9 mouse cellular contexts compared by ENCODE assay signal in genomic region chr4:105107943-105108640, GRCm38 (mm10). TPM values are rescaled to one million over a fixed set of nuclear protein-coding genes. Genes with fewer than 3 reads are reported as not detected.
DNase-seq lines count a peak whose midpoint lies in the region; ATAC-seq and TF ChIP-seq lines count a peak whose summit lies in the region.
"Had no signal": no experiment of that assay in that cellular context is flagged by ENCODE, and none has a peak within 500 bp of the region (broad histone marks: within the 10 kb centered on the region; RNA-seq: fewer than 3 reads in every experiment).

No protein-coding gene starts in this region.

- peak overlapping the region; percentile 46; the same call in 1 of the 2 replicates for H3K27ac ChIP-seq in layer of hippocampus, adult 2 months
- H3K27ac ChIP-seq in heart, postnatal 0 days (ENCODE audit: low read depth), result peak overlapping the region; percentile 99
- no peak overlapping the region for H3K27ac ChIP-seq in neural tube, embryonic 14.5 days (ENCODE audit: low read depth, low read length)

- 26% methylated on average over 12 of the region's 12 CpGs for WGBS in heart, postnatal 0 days
- 67% methylated on average over 12 of the region's 12 CpGs for WGBS in neural tube, embryonic 14.5 days

- intact Hi-C loops in gastrocnemius, postnatal 14 days (cut with DNase I; ENCODE audit: low total_unique reads), result no loop called here

- H3K9me3 ChIP-seq in heart, postnatal 0 days (replicated peaks; ENCODE audit: control insufficient read depth, low read length), result no peaks in the 10 kb centered on the region
- no peaks in the 10 kb centered on the region for H3K9me3 ChIP-seq in neural tube, embryonic 14.5 days (ENCODE audit: control insufficient read depth, low read length)

- H3K27me3 ChIP-seq in heart, postnatal 0 days (ENCODE audit: control insufficient read depth, insufficient read depth, low read length), result no peaks in the 10 kb centered on the region
- H3K27me3 ChIP-seq in neural tube, embryonic 14.5 days (ENCODE audit: control insufficient read depth, insufficient read depth, low read length), result no peaks in the 10 kb centered on the region

- peak overlapping the region; percentile 77 for H3K4me2 ChIP-seq in heart, postnatal 0 days (ENCODE audit: low read depth, low read length)
- peak overlapping the region; percentile 80; the same call in 1 of the 2 replicates for H3K4me2 ChIP-seq in neural tube, embryonic 14.5 days (ENCODE audit: low read depth, low read length)

- no peaks in the 10 kb centered on the region for H3K36me3 ChIP-seq in heart, postnatal 0 days (replicated peaks; ENCODE audit: control insufficient read depth, insufficient read depth, low read length)
- no peaks in the 10 kb centered on the region for H3K36me3 ChIP-seq in neural tube, embryonic 14.5 days (ENCODE audit: control insufficient read depth, insufficient read depth, low read length)

- peaks cover 26% of the 10 kb centered on the region; the same call in 1 of the 2 replicates for H3K4me1 ChIP-seq in heart, postnatal 0 days (ENCODE audit: control insufficient read depth, insufficient read depth)
- peaks cover 10% of the 10 kb centered on the region; the same call in 1 of the 2 replicates for H3K4me1 ChIP-seq in neural tube, embryonic 14.5 days (ENCODE audit: control insufficient read depth, insufficient read depth, low read length)

- peak overlapping the region; percentile 95 for H3K9ac ChIP-seq in heart, postnatal 0 days (replicated peaks; ENCODE audit: low read depth, low read length)
- H3K9ac ChIP-seq in neural tube, embryonic 14.5 days (replicated peaks; ENCODE audit: low read depth, low read length), result no peak overlapping the region

- no peak for DNase-seq in frontal cortex, postnatal 14 days (ENCODE audit: low spot score in 2 of 2)
- DNase-seq in layer of hippocampus, adult 2 months (ENCODE audit: low spot score in 2 of 2), result no peak
- no peak for DNase-seq in layer of hippocampus, adult 11-12 months (ENCODE audit: low spot score)
- no peak for DNase-seq in heart, postnatal 0 days (ENCODE audit: low spot score)
- no peak for DNase-seq in testis, postnatal 10 days (ENCODE audit: low spot score)
- no peak for DNase-seq in gastrocnemius, postnatal 14 days

- ATAC-seq in frontal cortex, adult (ENCODE audit: low TSS enrichment), result peak; percentile 38; the same call in 1 of the 2 replicates
- ATAC-seq in heart, postnatal 0 days (ENCODE audit: insufficient read depth, low read depth), result no peak
- no peak for ATAC-seq in neural tube, embryonic 14.5 days (ENCODE audit: low read depth)

- no peak for TF ChIP-seq CTCF in layer of hippocampus, adult 2 months (conservative IDR thresholded peaks at IDR 0.05)
- TF ChIP-seq CTCF in heart, postnatal 0 days (IDR thresholded peaks at IDR 0.05; ENCODE audit: low read depth), result no peak

- H3K4me3 ChIP-seq in layer of hippocampus, adult 2 months, result peak overlapping the region; percentile 73
- peak overlapping the region; percentile 80 for H3K4me3 ChIP-seq in heart, postnatal 0 days (ENCODE audit: low read depth, low read length)
- no peak overlapping the region for H3K4me3 ChIP-seq in neural tube, embryonic 14.5 days (ENCODE audit: low read depth, low read length)

- no peak for TF ChIP-seq EP300 in heart, postnatal 0 days (IDR thresholded peaks at IDR 0.05; ENCODE audit: low read depth)

RNA-seq across cellular contexts. Expression of gene Prkaa2, which starts 1.6 kb away (rescaled TPM):
- 10 to 100 TPM; 16.6 to 18.0 TPM for total RNA-seq in layer of hippocampus, adult 2 months (2021)
- total RNA-seq in heart, postnatal 0 days (2014; rRNA removed; ENCODE audit: low replicate concordance), result 64.3 and 83.6 TPM in 2 replicates
- polyA plus RNA-seq in heart, postnatal 0 days (2015; fragmentation: Nextera tagmentation; extraction: Ambion mirVana), result 32.5 and 35.6 TPM in 2 replicates
- 15.6 and 16.2 TPM in 2 replicates for polyA plus RNA-seq in neural tube, embryonic 14.5 days (2014; fragmentation: Nextera tagmentation; extraction: Ambion mirVana)
- total RNA-seq in gastrocnemius, postnatal 14 days (2021), result 10 to 100 TPM; 88.8 to 96.3 TPM

RNA-seq across cellular contexts. Expression of gene Plpp3, which starts 49.1 kb away (rescaled TPM):
- total RNA-seq in layer of hippocampus, adult 2 months (2021), result 100 to 1,000 TPM; 197 to 198 TPM
- 57.0 and 65.5 TPM in 2 replicates for total RNA-seq in heart, postnatal 0 days (2014; rRNA removed; ENCODE audit: low replicate concordance)
- 56.4 and 64.1 TPM in 2 replicates for polyA plus RNA-seq in heart, postnatal 0 days (2015; fragmentation: Nextera tagmentation; extraction: Ambion mirVana)
- polyA plus RNA-seq in neural tube, embryonic 14.5 days (2014; fragmentation: Nextera tagmentation; extraction: Ambion mirVana), result 58.5 and 67.0 TPM in 2 replicates
- total RNA-seq in gastrocnemius, postnatal 14 days (2021), result 10 to 100 TPM; 62.1 to 63.0 TPM
- total RNA-seq: granulocyte monocyte progenitor cell, adult 5-6 weeks had no signal
